14 mouse cellular contexts compared by ENCODE assay signal in the genomic region with DNA sequence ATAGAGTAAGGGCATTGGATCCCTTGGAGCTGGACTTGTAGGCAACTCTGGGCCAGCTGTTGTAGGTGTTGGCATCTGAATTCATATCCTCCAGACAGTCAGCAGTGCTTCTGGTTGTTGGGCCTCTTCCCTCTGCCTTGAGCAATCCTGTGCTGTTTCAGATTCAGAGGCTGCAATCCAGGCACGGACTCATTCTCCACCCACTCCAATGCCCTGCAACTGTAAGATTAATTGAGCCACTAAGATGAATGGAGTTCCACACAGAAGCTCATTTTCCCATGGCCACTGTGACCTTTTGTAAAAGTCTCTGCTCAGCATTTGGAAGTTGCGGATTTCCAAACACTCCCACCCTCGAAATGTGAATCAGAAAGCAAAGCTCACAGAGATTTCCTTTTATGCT.
DNase-seq lines count a peak whose midpoint lies in the region; ATAC-seq and TF ChIP-seq lines count a peak whose summit lies in the region.
"Had no signal": no experiment of that assay in that cellular context is flagged by ENCODE, and none has a peak within 500 bp of the region (broad histone marks: within the 10 kb centered on the region; RNA-seq: fewer than 3 reads in every experiment).

No protein-coding gene starts in this region.

- DNase-seq in hindbrain, embryonic 11.5 days (ENCODE audit: low spot score): peak; percentile 4
- DNase-seq in lung, embryonic 14.5 days: peak; percentile 1
- no peak for DNase-seq in lung, postnatal 25 days (ENCODE audit: low spot score)
- DNase-seq in adrenal gland, postnatal 36 days: peak; percentile 59 to 70
- DNase-seq in lung, postnatal 36 days: peak; percentile 15
- DNase-seq in frontal cortex, postnatal 14 days (ENCODE audit: low spot score in 2 of 2): no peak
- DNase-seq: cerebellum, postnatal 36 days; forebrain, postnatal 0 days; gastrocnemius, postnatal 25 days; midbrain, embryonic 14.5 days had no signal

- H3K4me1 ChIP-seq in hindbrain, embryonic 11.5 days (replicated peaks; ENCODE audit: control insufficient read depth, insufficient read depth, low read length): no peaks in the 10 kb centered on the region
- H3K4me1 ChIP-seq in hindbrain, embryonic 13.5 days (replicated peaks): no peaks in the 10 kb centered on the region
- no peaks in the 10 kb centered on the region for H3K4me1 ChIP-seq in lung, embryonic 14.5 days (ENCODE audit: insufficient read depth)
- H3K4me1 ChIP-seq: limb, embryonic 10.5 days had no signal

- no peak overlapping the region for H3K4me3 ChIP-seq in hindbrain, embryonic 11.5 days (ENCODE audit: low read depth, low read length)
- H3K4me3 ChIP-seq in hindbrain, embryonic 13.5 days: no peak overlapping the region
- H3K4me3 ChIP-seq in lung, embryonic 14.5 days (ENCODE audit: low read depth, low read length): no peak overlapping the region
- H3K4me3 ChIP-seq: limb, embryonic 10.5 days had no signal

- WGBS in hindbrain, embryonic 11.5 days: 49% methylated on average over 3 of the region's 3 CpGs
- WGBS in hindbrain, embryonic 13.5 days: 29% methylated on average over 3 of the region's 3 CpGs
- WGBS in lung, embryonic 14.5 days: 34% methylated on average over 3 of the region's 3 CpGs

- no peak overlapping the region for H3K9ac ChIP-seq in hindbrain, embryonic 11.5 days (ENCODE audit: low read depth, low read length)
- no peak overlapping the region for H3K9ac ChIP-seq in hindbrain, embryonic 13.5 days
- H3K9ac ChIP-seq in lung, embryonic 14.5 days: no peak overlapping the region
- H3K9ac ChIP-seq: forebrain, postnatal 0 days had no signal

- no peaks in the 10 kb centered on the region for H3K9me3 ChIP-seq in hindbrain, embryonic 11.5 days (ENCODE audit: control insufficient read depth, low read length)
- H3K9me3 ChIP-seq in hindbrain, embryonic 13.5 days: no peaks in the 10 kb centered on the region
- H3K9me3 ChIP-seq in lung, embryonic 14.5 days (ENCODE audit: low read depth, low read length): no peaks in the 10 kb centered on the region
- H3K9me3 ChIP-seq: limb, embryonic 10.5 days had no signal

- no peak for ATAC-seq in hindbrain, embryonic 11.5 days (ENCODE audit: low FRiP score)
- ATAC-seq in hindbrain, embryonic 13.5 days (ENCODE audit: low FRiP score): no peak
- ATAC-seq in lung, embryonic 14.5 days (ENCODE audit: insufficient read depth): no peak
- no peak for ATAC-seq in activated CD4-positive, CD25-positive, alpha-beta regulatory T cell, adult 4 months
- ATAC-seq: forebrain, postnatal 0 days; intestine, postnatal 0 days had no signal

- no peak for TF ChIP-seq CTCF in lung, embryonic 14.5 days (IDR thresholded peaks at IDR 0.05; ENCODE audit: low read depth)

- no peaks in the 10 kb centered on the region for H3K36me3 ChIP-seq in hindbrain, embryonic 11.5 days (ENCODE audit: control insufficient read depth, insufficient read depth, low read length)
- no peaks in the 10 kb centered on the region for H3K36me3 ChIP-seq in hindbrain, embryonic 13.5 days
- no peaks in the 10 kb centered on the region for H3K36me3 ChIP-seq in lung, embryonic 14.5 days (ENCODE audit: insufficient read depth)
- H3K36me3 ChIP-seq: limb, embryonic 10.5 days had no signal

- H3K27ac ChIP-seq in hindbrain, embryonic 11.5 days (ENCODE audit: low read depth, low read length): no peak overlapping the region
- no peak overlapping the region for H3K27ac ChIP-seq in hindbrain, embryonic 13.5 days
- no peak overlapping the region for H3K27ac ChIP-seq in lung, embryonic 14.5 days (ENCODE audit: low read depth)
- H3K27ac ChIP-seq: limb, embryonic 10.5 days had no signal

- H3K4me2 ChIP-seq in hindbrain, embryonic 11.5 days (replicated peaks; ENCODE audit: low read depth, low read length): no peak overlapping the region
- no peak overlapping the region for H3K4me2 ChIP-seq in hindbrain, embryonic 13.5 days
- H3K4me2 ChIP-seq in lung, embryonic 14.5 days: no peak overlapping the region

- no peaks in the 10 kb centered on the region for H3K27me3 ChIP-seq in hindbrain, embryonic 11.5 days (ENCODE audit: control insufficient read depth, insufficient read depth, low read length)
- no peaks in the 10 kb centered on the region for H3K27me3 ChIP-seq in hindbrain, embryonic 13.5 days
- no peaks in the 10 kb centered on the region for H3K27me3 ChIP-seq in lung, embryonic 14.5 days (ENCODE audit: insufficient read depth, low read length)

Comparison
In these comparisons a context has a peak if more than half of its experiments do, and no peak if none do; other contexts are left out.
1. DNase-seq: peak in hindbrain, embryonic 11.5 days (single experiment), lung, embryonic 14.5 days (single experiment), adrenal gland, postnatal 36 days (2 of 2) and lung, postnatal 36 days (single experiment); none in lung, postnatal 25 days (single experiment) and frontal cortex, postnatal 14 days (0 of 2).